Mouse (Mus musculus) lung, adult 2 months (tissue): ENCODE measurements around the gene Slc25a18.

ENCODE experiments used
- CTCF ChIP-seq: fragments of 200-500 bp; IDR thresholded peaks from 2 replicates; pipeline ENCODE4 v1.5.1; 2011; ENCODE audit warnings: mild to moderate bottlenecking, low read length, control low read depth; ENCODE audit not compliant: insufficient read depth
- POLR2A ChIP-seq: fragments of 200-500 bp; IDR thresholded peaks from 2 replicates; pipeline ENCODE4 v1.6.1; 2011; ENCODE audit warnings: low read depth, mild to moderate bottlenecking, control low read depth, low read length, borderline replicate concordance; ENCODE audit errors: extremely low read depth

GRCm38 (mm10) chr6:120840258-120840657, 66.9 kb downstream of the Slc25a18 start:
- TF ChIP-seq POLR2A (no peak), CTCF (no peak)
